In the genomic region with DNA sequence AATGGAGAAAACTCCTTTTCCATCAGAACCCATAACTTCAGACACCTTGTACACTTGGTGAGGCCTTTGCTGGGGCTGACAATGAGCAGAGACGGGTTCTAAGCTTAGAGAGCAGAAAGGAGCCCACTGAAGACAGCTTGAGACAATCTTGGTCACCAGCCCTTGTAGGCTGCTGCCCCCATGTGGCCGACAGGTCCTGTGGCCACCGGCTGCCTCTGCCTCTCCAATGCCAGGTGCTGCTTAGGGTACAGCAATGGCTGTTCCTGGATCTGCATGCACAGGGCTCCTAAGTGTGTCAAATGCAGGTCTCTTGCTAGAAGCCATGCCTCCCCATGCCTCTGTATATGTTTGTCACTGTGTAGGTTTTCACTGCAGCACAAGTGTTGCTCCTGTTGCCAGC, we compare ENCODE assay signal across 8 mouse cellular contexts. TPM values are rescaled to one million over a fixed set of nuclear protein-coding genes. Genes with fewer than 3 reads are reported as not detected.
A peak's percentile ranks its signal among the peaks of the same experiment; 100 is the strongest.
DNase-seq lines count a peak whose midpoint lies in the region; ATAC-seq lines count a peak whose summit lies in the region.

No protein-coding gene starts in this region.

- peak; percentile 79 for DNase-seq in 3T3-L1 (ENCODE audit: low read depth, low spot score)
- DNase-seq in adrenal gland, postnatal 25 days = peak; percentile 80
- DNase-seq in embryonic facial prominence, embryonic 14.5 days (ENCODE audit: low spot score) = peak; percentile 74
- peak; percentile 59 to 80 for DNase-seq in heart, adult 9 months (ENCODE audit: low spot score in 2 of 2)
- peak; percentile 93 for DNase-seq in naive thymus-derived CD4-positive, alpha-beta T cell, adult 2 months (ENCODE audit: low read depth)
- peak; percentile 79 to 90 for DNase-seq in spleen, postnatal 4 days (ENCODE audit: low spot score in 2 of 2)

- no peaks in the 10 kb centered on the region for H3K4me1 ChIP-seq in embryonic facial prominence, embryonic 14.5 days (ENCODE audit: control insufficient read depth, insufficient read depth, low read length)
- H3K4me1 ChIP-seq in kidney, embryonic 14.5 days (ENCODE audit: control insufficient read depth, insufficient read depth, low read length) = no peaks in the 10 kb centered on the region
- 0 out of 2 replicates have a peak, but pooled peaks cover 3% of the 10 kb centered on the region for H3K4me1 ChIP-seq in limb, embryonic 15.5 days

- no peak overlapping the region for H3K9ac ChIP-seq in embryonic facial prominence, embryonic 14.5 days (ENCODE audit: low read depth, low read length)
- no peak overlapping the region for H3K9ac ChIP-seq in kidney, embryonic 14.5 days (ENCODE audit: low read depth, low read length)
- H3K9ac ChIP-seq in limb, embryonic 15.5 days = no peak overlapping the region

- H3K27ac ChIP-seq in embryonic facial prominence, embryonic 14.5 days (replicated peaks; ENCODE audit: low read depth, low read length) = no peak overlapping the region
- H3K27ac ChIP-seq in kidney, embryonic 14.5 days (ENCODE audit: low read depth, low read length) = no peak overlapping the region
- 0 out of 2 replicates have a peak overlapping the region, but pooled peaks have one; percentile 7 for H3K27ac ChIP-seq in limb, embryonic 15.5 days

- H3K4me2 ChIP-seq in embryonic facial prominence, embryonic 14.5 days (ENCODE audit: low read depth, low read length) = no peak overlapping the region
- H3K4me2 ChIP-seq in kidney, embryonic 14.5 days (replicated peaks; ENCODE audit: low read depth, low read length) = no peak overlapping the region
- H3K4me2 ChIP-seq in limb, embryonic 15.5 days = no peak overlapping the region

- H3K27me3 ChIP-seq in embryonic facial prominence, embryonic 14.5 days (replicated peaks; ENCODE audit: control insufficient read depth, insufficient read depth, low read length) = no peaks in the 10 kb centered on the region
- no peaks in the 10 kb centered on the region for H3K27me3 ChIP-seq in kidney, embryonic 14.5 days (ENCODE audit: control insufficient read depth, insufficient read depth, low read length)
- H3K27me3 ChIP-seq in limb, embryonic 15.5 days = no peaks in the 10 kb centered on the region

- no peaks in the 10 kb centered on the region for H3K9me3 ChIP-seq in embryonic facial prominence, embryonic 14.5 days (ENCODE audit: control insufficient read depth, low read length)
- H3K9me3 ChIP-seq in kidney, embryonic 14.5 days (ENCODE audit: control insufficient read depth, low read length) = no peaks in the 10 kb centered on the region
- no peaks in the 10 kb centered on the region for H3K9me3 ChIP-seq in limb, embryonic 15.5 days

- peaks cover 93% of the 10 kb centered on the region for H3K36me3 ChIP-seq in embryonic facial prominence, embryonic 14.5 days (ENCODE audit: control insufficient read depth, insufficient read depth, low read length)
- peaks cover 86% of the 10 kb centered on the region for H3K36me3 ChIP-seq in kidney, embryonic 14.5 days (ENCODE audit: control insufficient read depth, insufficient read depth, low read length)
- H3K36me3 ChIP-seq in limb, embryonic 15.5 days = peaks cover 96% of the 10 kb centered on the region

- peak; percentile 54; the same call in 1 of the 2 replicates for ATAC-seq in embryonic facial prominence, embryonic 14.5 days (ENCODE audit: low read depth)
- peak; percentile 47; the same call in 1 of the 2 replicates for ATAC-seq in kidney, embryonic 14.5 days (ENCODE audit: low FRiP score, low TSS enrichment)
- no peak for ATAC-seq in limb, embryonic 15.5 days (ENCODE audit: insufficient number of reproducible peaks, low FRiP score, low TSS enrichment, low read depth)

- 12% methylated on average over 3 of the region's 3 CpGs for WGBS in embryonic facial prominence, embryonic 14.5 days
- 21% methylated on average over 3 of the region's 3 CpGs for WGBS in kidney, embryonic 14.5 days
- 11% methylated on average over 3 of the region's 3 CpGs for WGBS in limb, embryonic 15.5 days

- no peak overlapping the region for H3K4me3 ChIP-seq in embryonic facial prominence, embryonic 14.5 days (ENCODE audit: low read depth, low read length)
- H3K4me3 ChIP-seq in kidney, embryonic 14.5 days (ENCODE audit: low read length) = no peak overlapping the region
- no peak overlapping the region for H3K4me3 ChIP-seq in limb, embryonic 15.5 days

RNA-seq across cellular contexts. Expression of gene Klf2, which starts 47.0 kb away (rescaled TPM):
- total RNA-seq in adrenal gland, postnatal 25 days (2021) = 37.5 and 38.2 TPM in 2 replicates
- 19.9 and 22.1 TPM in 2 replicates for polyA plus RNA-seq in embryonic facial prominence, embryonic 14.5 days (2014; fragmentation: Nextera tagmentation; extraction: Ambion mirVana)
- polyA plus RNA-seq in kidney, embryonic 14.5 days (2014; fragmentation: Nextera tagmentation; extraction: Ambion mirVana) = 12.1 and 13.9 TPM in 2 replicates
- 14.8 and 16.3 TPM in 2 replicates for polyA plus RNA-seq in limb, embryonic 15.5 days (2015; fragmentation: Nextera tagmentation; extraction: Ambion mirVana)

RNA-seq across cellular contexts. Expression of gene Eps15l1, which starts 55.4 kb away (rescaled TPM):
- total RNA-seq in adrenal gland, postnatal 25 days (2021) = 60.5 and 64.2 TPM in 2 replicates
- 50.2 and 56.4 TPM in 2 replicates for polyA plus RNA-seq in embryonic facial prominence, embryonic 14.5 days (2014; fragmentation: Nextera tagmentation; extraction: Ambion mirVana)
- 40.7 and 72.3 TPM in 2 replicates for polyA plus RNA-seq in kidney, embryonic 14.5 days (2014; fragmentation: Nextera tagmentation; extraction: Ambion mirVana)
- 50.4 and 54.8 TPM in 2 replicates for polyA plus RNA-seq in limb, embryonic 15.5 days (2015; fragmentation: Nextera tagmentation; extraction: Ambion mirVana)
